Mouse (Mus musculus): ENCODE results near the gene Olfr704. TPM values are rescaled to one million over a fixed set of nuclear protein-coding genes. Genes with fewer than 3 reads are reported as not detected.
"Not testable (repeated sequence)": the region's sequence is repeated elsewhere in the genome, so short reads cannot be mapped to it uniquely, and the experiment has no call there.

Gene Olfr704
- total RNA-seq (2015; ENCODE audit: low replicate concordance) (not detected in 2 replicates), total RNA-seq (2017; ENCODE audit: low replicate concordance) (not detected in 2 replicates)

GRCm38 (mm10) chr7:106862885-106863284 is at the start of gene Olfr704:
Gene Olfr704, plus strand, starts transcription at chr7:106863185.
- no peak for ATAC-seq (replicated peaks; ENCODE audit: low FRiP score, poor library complexity, severe bottlenecking)

GRCm38 (mm10) chr7:106813829-106814228 is 49.2 kb upstream of the Olfr704 start, which contains the start of gene Olfr701:
Gene Olfr701, plus strand, starts transcription at chr7:106814129.
- no peak for ATAC-seq (replicated peaks; ENCODE audit: low FRiP score, poor library complexity, severe bottlenecking)

- no peak for ATAC-seq (replicated peaks; ENCODE audit: low FRiP score, poor library complexity, severe bottlenecking)
These were observed 47.2 kb upstream of the Olfr704 start for GRCm38 (mm10) chr7:106815775-106816174.

- ATAC-seq (replicated peaks; ENCODE audit: low FRiP score, poor library complexity, severe bottlenecking): no peak
These were observed 44.6 kb upstream of the Olfr704 start for GRCm38 (mm10) chr7:106818414-106818813.

GRCm38 (mm10) chr7:106833793-106834192 is 29.2 kb upstream of the Olfr704 start, which contains the start of gene Olfr702:
Gene Olfr702, minus strand, starts transcription at chr7:106833893.
- ATAC-seq (replicated peaks; ENCODE audit: low FRiP score, poor library complexity, severe bottlenecking): no peak

GRCm38 (mm10) chr7:106843060-106843459 is 19.9 kb upstream of the Olfr704 start, which contains the start of gene Olfr703:
Gene Olfr703, plus strand, starts transcription at chr7:106843360.
- ATAC-seq (replicated peaks; ENCODE audit: low FRiP score, poor library complexity, severe bottlenecking): no peak

- ATAC-seq (replicated peaks; ENCODE audit: low FRiP score, poor library complexity, severe bottlenecking): no peak
These were observed 13.8 kb downstream of the Olfr704 start, which contains the start of gene Olfr705 for GRCm38 (mm10) chr7:106876791-106877190. Gene Olfr705, minus strand, starts transcription at chr7:106876891.

GRCm38 (mm10) chr7:106888062-106888461 is 25.1 kb downstream of the Olfr704 start, which contains the start of gene Olfr706:
Gene Olfr706, minus strand, starts transcription at chr7:106888162.
- no peak for ATAC-seq (replicated peaks; ENCODE audit: low FRiP score, poor library complexity, severe bottlenecking)

GRCm38 (mm10) chr7:106901141-106901540 is 38.2 kb downstream of the Olfr704 start, which contains the start of gene Olfr707:
Gene Olfr707, minus strand, starts transcription at chr7:106901241.
- ATAC-seq (replicated peaks; ENCODE audit: low FRiP score, poor library complexity, severe bottlenecking): not testable (repeated sequence)

GRCm38 (mm10) chr7:106907676-106908075 is 44.7 kb downstream of the Olfr704 start, which contains the start of gene Olfr1532-ps1:
Gene Olfr1532-ps1, plus strand, starts transcription at chr7:106908001.
- ATAC-seq (replicated peaks; ENCODE audit: low FRiP score, poor library complexity, severe bottlenecking): no peak

Other genes with a start within 250 kb of the Olfr704 start
- gene Olfr693, start 182.6 kb upstream of the Olfr704 start, total RNA-seq (2015; ENCODE audit: low replicate concordance): not detected in 2 replicates
- 0.14 TPM in 1 of 2 replicates, not detected in the other for gene Olfr693, start 182.6 kb upstream of the Olfr704 start, total RNA-seq (2017; ENCODE audit: low replicate concordance)
- gene Olfr694, start 171.4 kb upstream of the Olfr704 start, total RNA-seq (2015; ENCODE audit: low replicate concordance): not detected in 2 replicates
- gene Olfr694, start 171.4 kb upstream of the Olfr704 start, total RNA-seq (2017; ENCODE audit: low replicate concordance): not detected in 2 replicates
- not detected in 2 replicates for gene Olfr695, start 146.8 kb upstream of the Olfr704 start, total RNA-seq (2015; ENCODE audit: low replicate concordance)
- gene Olfr695, start 146.8 kb upstream of the Olfr704 start, total RNA-seq (2017; ENCODE audit: low replicate concordance): not detected in 2 replicates
- not detected in 2 replicates for gene Olfr697, start 120.7 kb upstream of the Olfr704 start, total RNA-seq (2015; ENCODE audit: low replicate concordance)
- not detected in 2 replicates for gene Olfr697, start 120.7 kb upstream of the Olfr704 start, total RNA-seq (2017; ENCODE audit: low replicate concordance)
- not detected in 2 replicates for gene Olfr698, start 107.8 kb upstream of the Olfr704 start, total RNA-seq (2015; ENCODE audit: low replicate concordance)
- gene Olfr698, start 107.8 kb upstream of the Olfr704 start, total RNA-seq (2017; ENCODE audit: low replicate concordance): not detected in 2 replicates
- gene Olfr699, start 70.0 kb upstream of the Olfr704 start, total RNA-seq (2015; ENCODE audit: low replicate concordance): not detected in 2 replicates
- gene Olfr699, start 70.0 kb upstream of the Olfr704 start, total RNA-seq (2017; ENCODE audit: low replicate concordance): not detected in 2 replicates
- gene Olfr700, start 54.4 kb upstream of the Olfr704 start, total RNA-seq (2015; ENCODE audit: low replicate concordance): not detected in 2 replicates
- not detected in 2 replicates for gene Olfr700, start 54.4 kb upstream of the Olfr704 start, total RNA-seq (2017; ENCODE audit: low replicate concordance)
- not detected in 2 replicates for gene Olfr701, start 49.1 kb upstream of the Olfr704 start, total RNA-seq (2015; ENCODE audit: low replicate concordance)
- 0.28 TPM in 1 of 2 replicates, not detected in the other for gene Olfr701, start 49.1 kb upstream of the Olfr704 start, total RNA-seq (2017; ENCODE audit: low replicate concordance)
- not detected in 2 replicates for gene Olfr702, start 29.3 kb upstream of the Olfr704 start, total RNA-seq (2015; ENCODE audit: low replicate concordance)
- gene Olfr702, start 29.3 kb upstream of the Olfr704 start, total RNA-seq (2017; ENCODE audit: low replicate concordance): not detected in 2 replicates
- gene Olfr703, start 19.8 kb upstream of the Olfr704 start, total RNA-seq (2015; ENCODE audit: low replicate concordance): not detected in 2 replicates
- gene Olfr703, start 19.8 kb upstream of the Olfr704 start, total RNA-seq (2017; ENCODE audit: low replicate concordance): not detected in 2 replicates
- gene Olfr705, start 13.7 kb downstream of the Olfr704 start, total RNA-seq (2015; ENCODE audit: low replicate concordance): not detected in 2 replicates
- gene Olfr705, start 13.7 kb downstream of the Olfr704 start, total RNA-seq (2017; ENCODE audit: low replicate concordance): not detected in 2 replicates
- gene Olfr706, start 25.0 kb downstream of the Olfr704 start, total RNA-seq (2015; ENCODE audit: low replicate concordance): not detected in 2 replicates
- 0.14 TPM in 1 of 2 replicates, not detected in the other for gene Olfr706, start 25.0 kb downstream of the Olfr704 start, total RNA-seq (2017; ENCODE audit: low replicate concordance)
- not detected in 2 replicates for gene Olfr707, start 38.1 kb downstream of the Olfr704 start, total RNA-seq (2015; ENCODE audit: low replicate concordance)
- not detected in 2 replicates for gene Olfr707, start 38.1 kb downstream of the Olfr704 start, total RNA-seq (2017; ENCODE audit: low replicate concordance)
- not detected in 2 replicates for gene Olfr1532-ps1, start 44.8 kb downstream of the Olfr704 start, total RNA-seq (2015; ENCODE audit: low replicate concordance)
- not detected in 2 replicates for gene Olfr1532-ps1, start 44.8 kb downstream of the Olfr704 start, total RNA-seq (2017; ENCODE audit: low replicate concordance)
- not detected in 2 replicates for gene Olfr709-ps1, start 69.0 kb downstream of the Olfr704 start, total RNA-seq (2015; ENCODE audit: low replicate concordance)
- not detected in 2 replicates for gene Olfr709-ps1, start 69.0 kb downstream of the Olfr704 start, total RNA-seq (2017; ENCODE audit: low replicate concordance)
- gene Olfr710, start 85.1 kb downstream of the Olfr704 start, total RNA-seq (2015; ENCODE audit: low replicate concordance): not detected in 2 replicates
- gene Olfr710, start 85.1 kb downstream of the Olfr704 start, total RNA-seq (2017; ENCODE audit: low replicate concordance): not detected in 2 replicates
- not detected in 2 replicates for gene Olfr6, start 100.8 kb downstream of the Olfr704 start, total RNA-seq (2015; ENCODE audit: low replicate concordance)
- gene Olfr6, start 100.8 kb downstream of the Olfr704 start, total RNA-seq (2017; ENCODE audit: low replicate concordance): not detected in 2 replicates
- gene Olfr711, start 112.3 kb downstream of the Olfr704 start, total RNA-seq (2015; ENCODE audit: low replicate concordance): not detected in 2 replicates
- not detected in 2 replicates for gene Olfr711, start 112.3 kb downstream of the Olfr704 start, total RNA-seq (2017; ENCODE audit: low replicate concordance)
- not detected in 2 replicates for gene Olfr2, start 142.9 kb downstream of the Olfr704 start, total RNA-seq (2015; ENCODE audit: low replicate concordance)
- gene Olfr2, start 142.9 kb downstream of the Olfr704 start, total RNA-seq (2017; ENCODE audit: low replicate concordance): not detected in 2 replicates
- not detected in 2 replicates for gene Olfr713, start 168.0 kb downstream of the Olfr704 start, total RNA-seq (2015; ENCODE audit: low replicate concordance)
- not detected in 2 replicates for gene Olfr713, start 168.0 kb downstream of the Olfr704 start, total RNA-seq (2017; ENCODE audit: low replicate concordance)
- gene Olfr714, start 207.8 kb downstream of the Olfr704 start, total RNA-seq (2015; ENCODE audit: low replicate concordance): not detected in 2 replicates
- not detected in 2 replicates for gene Olfr714, start 207.8 kb downstream of the Olfr704 start, total RNA-seq (2017; ENCODE audit: low replicate concordance)
- not detected in 2 replicates for gene Olfr17, start 230.0 kb downstream of the Olfr704 start, total RNA-seq (2015; ENCODE audit: low replicate concordance)
- 0.56 TPM in 1 of 2 replicates, not detected in the other for gene Olfr17, start 230.0 kb downstream of the Olfr704 start, total RNA-seq (2017; ENCODE audit: low replicate concordance)
- not detected in 2 replicates for gene Olfr715b, start 247.2 kb downstream of the Olfr704 start, total RNA-seq (2015; ENCODE audit: low replicate concordance)
- gene Olfr715b, start 247.2 kb downstream of the Olfr704 start, total RNA-seq (2017; ENCODE audit: low replicate concordance): not detected in 2 replicates

Measured in erythroblast, adult 5-6 weeks (primary cell).